Mouse (Mus musculus) liver, embryonic 14.5 days (tissue): ENCODE measurements around the gene Btbd35f6.
"Not testable (repeated sequence)": the region's sequence is repeated elsewhere in the genome, so short reads cannot be mapped to it uniquely, and the experiment has no call there.

Source experiments
- CTCF ChIP-seq: IDR thresholded peaks from 2 replicates; pipeline ENCODE4 v1.5.1; 2016; ENCODE audit warnings: antibody characterized with exemption, low read depth, control low read depth
- EP300 ChIP-seq: IDR thresholded peaks from 2 replicates; pipeline ENCODE4 v1.6.1; 2016; ENCODE audit warnings: antibody characterized with exemption, low read depth

DNA sequence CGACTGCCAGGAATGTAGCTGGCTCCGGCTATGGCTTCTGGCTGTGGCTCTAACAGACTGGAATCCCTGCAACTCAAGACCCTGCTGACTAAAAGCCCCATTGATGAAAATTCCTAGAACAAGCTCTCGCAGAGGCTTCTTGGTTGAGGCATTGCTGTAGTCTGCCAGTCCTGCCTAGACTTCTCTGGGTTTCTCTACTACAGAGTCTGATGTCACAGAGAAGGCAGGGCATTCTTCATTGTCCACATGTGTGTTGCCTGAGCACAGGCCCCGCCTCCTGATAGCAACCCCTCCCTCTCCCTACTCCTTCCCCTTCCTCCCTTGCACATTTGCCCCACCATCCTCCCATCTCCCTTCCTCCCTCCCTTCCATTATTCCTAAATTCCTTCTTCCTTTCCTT, at the start of gene Btbd35f6:
- TF ChIP-seq EP300, CTCF: not testable (repeated sequence)
